Mouse (Mus musculus) T-helper 17 cell (primary cell): ENCODE data around the gene Gm11634.
"Not testable (repeated sequence)": the region's sequence is repeated elsewhere in the genome, so short reads cannot be mapped to it uniquely, and the experiment has no call there.

Source experiments
- in situ Hi-C, 2 experiments: fragments of 300-600 bp; cut with MboI, MseI; formaldehyde crosslinking; loops; 1 replicate in 1 of 2; 2 replicates in 1 of 2; pipeline ENCODE4 v1.15.1; 2025; ENCODE audit warnings: high pct_unique_total_duplicates in 2 of 2

The Gm11634 gene

GRCm38 (mm10) chr11:101616948-101617767 is 18.1 kb upstream of the Gm11634 start:
- in situ Hi-C loops: no loop called here

- in situ Hi-C loops: no loop called here
Measured at GRCm38 (mm10) chr11:101616104-101616503, 17.0 kb upstream of the Gm11634 start.

GRCm38 (mm10) chr11:101615380-101615779 is 16.3 kb upstream of the Gm11634 start:
- in situ Hi-C loops: no loop called here

- in situ Hi-C loops: no loop called here
Measured at GRCm38 (mm10) chr11:101614116-101614515, 15.1 kb upstream of the Gm11634 start.

- in situ Hi-C loops: no loop called here
Measured at GRCm38 (mm10) chr11:101613596-101613995, 14.5 kb upstream of the Gm11634 start.

GRCm38 (mm10) chr11:101610445-101610844 is 11.4 kb upstream of the Gm11634 start:
- in situ Hi-C loops: no loop called here

GRCm38 (mm10) chr11:101607134-101607533 is 8.1 kb upstream of the Gm11634 start:
- in situ Hi-C loops: not testable (repeated sequence)

GRCm38 (mm10) chr11:101604531-101605453 is 5.7 kb upstream of the Gm11634 start:
- in situ Hi-C loops: not testable (repeated sequence)

GRCm38 (mm10) chr11:101604116-101604515 is 5.1 kb upstream of the Gm11634 start:
- in situ Hi-C loops: no loop called here

GRCm38 (mm10) chr11:101602491-101602890 is 3.4 kb upstream of the Gm11634 start:
- in situ Hi-C loops: no loop called here

GRCm38 (mm10) chr11:101589989-101590624 is 8.9 kb downstream of the Gm11634 start:
- in situ Hi-C loops: no loop called here

- in situ Hi-C loops: no loop called here
Measured at GRCm38 (mm10) chr11:101589444-101589843, 9.6 kb downstream of the Gm11634 start.

- in situ Hi-C loops: no loop called here
Measured at GRCm38 (mm10) chr11:101588868-101589267, 10.2 kb downstream of the Gm11634 start.

- in situ Hi-C loops: no loop called here
Measured at GRCm38 (mm10) chr11:101587676-101588075, 11.4 kb downstream of the Gm11634 start.

- in situ Hi-C loops: no loop called here
Measured at GRCm38 (mm10) chr11:101585805-101586204, 13.3 kb downstream of the Gm11634 start.

GRCm38 (mm10) chr11:101585031-101585430 is 14.0 kb downstream of the Gm11634 start:
- in situ Hi-C loops: not testable (repeated sequence)

- in situ Hi-C loops: no loop called here
Measured at GRCm38 (mm10) chr11:101583205-101583604, 15.9 kb downstream of the Gm11634 start.

GRCm38 (mm10) chr11:101582054-101583035 is 16.7 kb downstream of the Gm11634 start, which contains the start of gene Tmem106a:
Gene Tmem106a (plus strand): TSS chr11:101582242.
- in situ Hi-C loops: no loop called here

- in situ Hi-C loops: no loop called here
Measured at GRCm38 (mm10) chr11:101581081-101581764, 17.8 kb downstream of the Gm11634 start.

GRCm38 (mm10) chr11:101576116-101576515 is 22.9 kb downstream of the Gm11634 start:
- in situ Hi-C loops: no loop called here
